Mouse (Mus musculus): Measurements from ENCODE around the gene Sc5d. TPM values are rescaled to one million over a fixed set of nuclear protein-coding genes. Genes with fewer than 3 reads are reported as not detected.

Sc5d gene
- polyA plus RNA-seq, 1 experiment from 2014 or later, result 65.6 TPM

- Histone ChIP-seq H3K4me1 (ENCODE audit: control insufficient read depth, insufficient read depth, low read length) (no peaks in the 10 kb centered on the region), H3K9me3 (ENCODE audit: control insufficient read depth, low read length) (no peaks in the 10 kb centered on the region), H3K27me3 (ENCODE audit: control insufficient read depth, insufficient read depth, low read length) (no peaks in the 10 kb centered on the region), H3K4me2 (ENCODE audit: low read depth) (no peak overlapping the region), H3K4me3 (ENCODE audit: low read depth, low read length) (no peak overlapping the region), H3K27ac (ENCODE audit: low read depth, low read length) (no peak overlapping the region), H3K36me3 (ENCODE audit: control insufficient read depth, insufficient read depth, low read length) (no peaks in the 10 kb centered on the region), H3K9ac (ENCODE audit: low read length) (no peak overlapping the region)
- no peak for DNase-seq (ENCODE audit: low spot score)
- ATAC-seq (ENCODE audit: insufficient read depth, low FRiP score, low TSS enrichment), result no peak
- 93% methylated on average over 3 of the region's 3 CpGs for WGBS
Observed at GRCm38 (mm10) chr9:42270617-42271016, 6.6 kb upstream of the Sc5d start.

- Histone ChIP-seq H3K36me3 (ENCODE audit: control insufficient read depth, insufficient read depth, low read length) (no peaks in the 10 kb centered on the region), H3K4me1 (ENCODE audit: control insufficient read depth, insufficient read depth, low read length) (no peaks in the 10 kb centered on the region), H3K27me3 (ENCODE audit: control insufficient read depth, insufficient read depth, low read length) (no peaks in the 10 kb centered on the region), H3K4me3 (ENCODE audit: low read depth, low read length) (no peak overlapping the region), H3K9ac (ENCODE audit: low read length) (no peak overlapping the region), H3K27ac (ENCODE audit: low read depth, low read length) (no peak overlapping the region), H3K9me3 (ENCODE audit: control insufficient read depth, low read length) (no peaks in the 10 kb centered on the region), H3K4me2 (ENCODE audit: low read depth) (no peak overlapping the region)
- WGBS, result 87% methylated on average over 5 of the region's 5 CpGs
- no peak for ATAC-seq (ENCODE audit: insufficient read depth, low FRiP score, low TSS enrichment)
- no peak for DNase-seq (ENCODE audit: low spot score)
Observed at GRCm38 (mm10) chr9:42270081-42270480, 6.0 kb upstream of the Sc5d start.

GRCm38 (mm10) chr9:42268371-42268770, 4.3 kb upstream of the Sc5d start:
- Histone ChIP-seq H3K4me3 (ENCODE audit: low read depth, low read length) (no peak overlapping the region), H3K9me3 (ENCODE audit: control insufficient read depth, low read length) (no peaks in the 10 kb centered on the region), H3K27ac (ENCODE audit: low read depth, low read length) (no peak overlapping the region), H3K27me3 (ENCODE audit: control insufficient read depth, insufficient read depth, low read length) (no peaks in the 10 kb centered on the region), H3K36me3 (ENCODE audit: control insufficient read depth, insufficient read depth, low read length) (no peaks in the 10 kb centered on the region), H3K4me1 (ENCODE audit: control insufficient read depth, insufficient read depth, low read length) (0 out of 2 replicates have a peak, but pooled peaks cover 4% of the 10 kb centered on the region), H3K4me2 (ENCODE audit: low read depth) (no peak overlapping the region), H3K9ac (ENCODE audit: low read length) (no peak overlapping the region)
- WGBS, result 82% methylated on average over 5 of the region's 5 CpGs
- ATAC-seq (ENCODE audit: insufficient read depth, low FRiP score, low TSS enrichment) (no peak), DNase-seq (ENCODE audit: low spot score) (no peak)

- H3K9me3 ChIP-seq (ENCODE audit: control insufficient read depth, low read length), result no peaks in the 10 kb centered on the region
- peaks cover 11% of the 10 kb centered on the region; the same call in 1 of the 2 replicates for H3K4me1 ChIP-seq (ENCODE audit: control insufficient read depth, insufficient read depth, low read length)
- DNase-seq (ENCODE audit: low spot score) (no peak), ATAC-seq (ENCODE audit: insufficient read depth, low FRiP score, low TSS enrichment) (no peak)
- no peak overlapping the region for H3K27ac ChIP-seq (ENCODE audit: low read depth, low read length)
- H3K4me2 ChIP-seq (ENCODE audit: low read depth), result no peak overlapping the region
- 95% methylated on average over 4 of the region's 4 CpGs for WGBS
- no peak overlapping the region for H3K9ac ChIP-seq (ENCODE audit: low read length)
- no peaks in the 10 kb centered on the region for H3K27me3 ChIP-seq (ENCODE audit: control insufficient read depth, insufficient read depth, low read length)
- H3K36me3 ChIP-seq (ENCODE audit: control insufficient read depth, insufficient read depth, low read length), result no peaks in the 10 kb centered on the region
- no peak overlapping the region for H3K4me3 ChIP-seq (ENCODE audit: low read depth, low read length)
Observed at GRCm38 (mm10) chr9:42265309-42265708, 1.3 kb upstream of the Sc5d start.

GRCm38 (mm10) chr9:42263709-42264111, 346 bp downstream of the Sc5d start:
- 0% methylated on average over 14 of the region's 18 CpGs for WGBS
- ATAC-seq (ENCODE audit: insufficient read depth, low FRiP score, low TSS enrichment) (peak; percentile 71), DNase-seq (ENCODE audit: low spot score) (peak; percentile 42)
- Histone ChIP-seq H3K4me3 (ENCODE audit: low read depth, low read length) (peak overlapping the region; percentile 86), H3K4me1 (ENCODE audit: control insufficient read depth, insufficient read depth, low read length) (peaks cover 11% of the 10 kb centered on the region; the same call in 1 of the 2 replicates), H3K4me2 (ENCODE audit: low read depth) (peak overlapping the region; percentile 76), H3K9ac (ENCODE audit: low read length) (peak overlapping the region; percentile 73), H3K27me3 (ENCODE audit: control insufficient read depth, insufficient read depth, low read length) (no peaks in the 10 kb centered on the region), H3K9me3 (ENCODE audit: control insufficient read depth, low read length) (no peaks in the 10 kb centered on the region), H3K36me3 (ENCODE audit: control insufficient read depth, insufficient read depth, low read length) (no peaks in the 10 kb centered on the region), H3K27ac (ENCODE audit: low read depth, low read length) (peak overlapping the region; percentile 78; the same call in 1 of the 2 replicates)

- no peak overlapping the region for H3K4me2 ChIP-seq (ENCODE audit: low read depth)
- DNase-seq (ENCODE audit: low spot score) (no peak), ATAC-seq (ENCODE audit: insufficient read depth, low FRiP score, low TSS enrichment) (no peak)
- H3K9ac ChIP-seq (ENCODE audit: low read length), result no peak overlapping the region
- no peaks in the 10 kb centered on the region for H3K27me3 ChIP-seq (ENCODE audit: control insufficient read depth, insufficient read depth, low read length)
- peaks cover 11% of the 10 kb centered on the region; the same call in 1 of the 2 replicates for H3K4me1 ChIP-seq (ENCODE audit: control insufficient read depth, insufficient read depth, low read length)
- 88% methylated on average over 5 of the region's 5 CpGs for WGBS
- H3K36me3 ChIP-seq (ENCODE audit: control insufficient read depth, insufficient read depth, low read length), result peaks cover 16% of the 10 kb centered on the region
- no peak overlapping the region for H3K27ac ChIP-seq (ENCODE audit: low read depth, low read length)
- no peaks in the 10 kb centered on the region for H3K9me3 ChIP-seq (ENCODE audit: control insufficient read depth, low read length)
- H3K4me3 ChIP-seq (ENCODE audit: low read depth, low read length), result no peak overlapping the region
Observed at GRCm38 (mm10) chr9:42260481-42260880, 3.6 kb downstream of the Sc5d start.

- Histone ChIP-seq H3K4me1 (ENCODE audit: control insufficient read depth, insufficient read depth, low read length) (no peaks in the 10 kb centered on the region), H3K4me2 (ENCODE audit: low read depth) (no peak overlapping the region), H3K36me3 (ENCODE audit: control insufficient read depth, insufficient read depth, low read length) (no peaks in the 10 kb centered on the region; the same call in 1 of the 2 replicates), H3K9me3 (ENCODE audit: control insufficient read depth, low read length) (no peaks in the 10 kb centered on the region), H3K9ac (ENCODE audit: low read length) (no peak overlapping the region), H3K27me3 (ENCODE audit: control insufficient read depth, insufficient read depth, low read length) (no peaks in the 10 kb centered on the region), H3K27ac (ENCODE audit: low read depth, low read length) (no peak overlapping the region), H3K4me3 (ENCODE audit: low read depth, low read length) (no peak overlapping the region)
- 80% methylated on average over 6 of the region's 6 CpGs for WGBS
- ATAC-seq (ENCODE audit: insufficient read depth, low FRiP score, low TSS enrichment), result no peak
- no peak for DNase-seq (ENCODE audit: low spot score)
Observed at GRCm38 (mm10) chr9:42249112-42249511, 14.9 kb downstream of the Sc5d start.

- 89% methylated on average over 6 of the region's 6 CpGs for WGBS
- Histone ChIP-seq H3K9ac (ENCODE audit: low read length) (no peak overlapping the region), H3K4me1 (ENCODE audit: control insufficient read depth, insufficient read depth, low read length) (no peaks in the 10 kb centered on the region), H3K9me3 (ENCODE audit: control insufficient read depth, low read length) (no peaks in the 10 kb centered on the region), H3K36me3 (ENCODE audit: control insufficient read depth, insufficient read depth, low read length) (no peaks in the 10 kb centered on the region; the same call in 1 of the 2 replicates), H3K4me2 (ENCODE audit: low read depth) (no peak overlapping the region), H3K27me3 (ENCODE audit: control insufficient read depth, insufficient read depth, low read length) (no peaks in the 10 kb centered on the region), H3K4me3 (ENCODE audit: low read depth, low read length) (no peak overlapping the region), H3K27ac (ENCODE audit: low read depth, low read length) (no peak overlapping the region)
- DNase-seq (ENCODE audit: low spot score) (no peak), ATAC-seq (ENCODE audit: insufficient read depth, low FRiP score, low TSS enrichment) (no peak)
Observed at GRCm38 (mm10) chr9:42246688-42247087, 17.4 kb downstream of the Sc5d start.

- DNase-seq (ENCODE audit: low spot score) (no peak), ATAC-seq (ENCODE audit: insufficient read depth, low FRiP score, low TSS enrichment) (no peak)
- no peak overlapping the region for H3K4me2 ChIP-seq (ENCODE audit: low read depth)
- H3K27me3 ChIP-seq (ENCODE audit: control insufficient read depth, insufficient read depth, low read length), result no peaks in the 10 kb centered on the region
- H3K4me1 ChIP-seq (ENCODE audit: control insufficient read depth, insufficient read depth, low read length), result no peaks in the 10 kb centered on the region
- H3K9me3 ChIP-seq (ENCODE audit: control insufficient read depth, low read length), result no peaks in the 10 kb centered on the region
- H3K36me3 ChIP-seq (ENCODE audit: control insufficient read depth, insufficient read depth, low read length), result no peaks in the 10 kb centered on the region
- no peak overlapping the region for H3K27ac ChIP-seq (ENCODE audit: low read depth, low read length)
- no peak overlapping the region for H3K4me3 ChIP-seq (ENCODE audit: low read depth, low read length)
- WGBS, result 89% methylated on average over 5 of the region's 5 CpGs
- H3K9ac ChIP-seq (ENCODE audit: low read length), result no peak overlapping the region
Observed at GRCm38 (mm10) chr9:42244173-42244572, 19.9 kb downstream of the Sc5d start.

Measured in neural tube, embryonic 11.5 days (tissue).